Mouse (Mus musculus) 416B (cell line): ENCODE data around the gene Rgs7.

ENCODE experiments used
- DNase-seq: peaks from one replicate; pipeline ENCODE4 v3.0.0; 2011; ENCODE audit warnings: low read depth

Rgs7 gene

DNA sequence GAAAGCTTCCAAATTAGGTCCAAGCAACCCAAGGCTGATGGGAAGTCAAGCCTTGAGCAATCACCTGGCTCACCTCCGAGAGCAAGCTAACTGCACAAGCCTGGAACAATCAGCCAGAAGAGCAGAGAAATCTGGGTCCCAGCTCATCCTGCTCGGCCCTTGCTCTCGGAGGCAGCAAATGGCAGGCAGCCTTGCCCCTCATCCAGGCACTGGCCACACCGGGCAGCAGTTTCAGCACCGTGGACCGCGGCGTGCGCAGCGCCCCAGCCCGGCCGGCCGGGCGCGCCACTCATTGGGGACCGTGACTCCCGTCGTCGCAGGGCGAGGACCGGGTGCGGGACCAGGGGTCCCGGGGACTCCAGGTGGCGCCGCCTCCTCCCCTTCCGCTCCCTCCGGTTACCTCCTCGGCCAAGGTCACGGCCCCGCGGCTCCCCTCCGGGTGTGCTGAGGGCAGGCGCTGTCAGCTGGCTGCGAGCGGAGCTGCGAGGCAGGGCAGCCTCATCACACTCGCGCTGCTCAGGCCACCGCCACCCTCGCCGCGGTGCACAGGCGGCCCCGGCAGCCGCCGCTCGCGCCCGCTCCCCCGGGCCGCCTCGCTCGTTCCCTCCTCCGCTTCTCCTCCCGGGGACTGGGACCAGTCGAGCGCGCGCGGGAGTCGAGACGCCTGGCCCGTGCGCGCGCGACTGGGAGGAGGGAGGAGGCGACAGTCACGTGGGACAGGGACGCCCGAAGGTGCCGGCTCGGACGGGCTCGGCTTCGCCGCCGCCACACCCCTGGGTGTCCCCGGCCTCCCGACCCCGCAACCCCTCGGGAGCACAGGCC, at the start of gene Rgs7:
Gene Rgs7, minus strand, starts transcription at position 640 of the 822 bp plus-strand sequence.
- no peak for DNase-seq

DNA sequence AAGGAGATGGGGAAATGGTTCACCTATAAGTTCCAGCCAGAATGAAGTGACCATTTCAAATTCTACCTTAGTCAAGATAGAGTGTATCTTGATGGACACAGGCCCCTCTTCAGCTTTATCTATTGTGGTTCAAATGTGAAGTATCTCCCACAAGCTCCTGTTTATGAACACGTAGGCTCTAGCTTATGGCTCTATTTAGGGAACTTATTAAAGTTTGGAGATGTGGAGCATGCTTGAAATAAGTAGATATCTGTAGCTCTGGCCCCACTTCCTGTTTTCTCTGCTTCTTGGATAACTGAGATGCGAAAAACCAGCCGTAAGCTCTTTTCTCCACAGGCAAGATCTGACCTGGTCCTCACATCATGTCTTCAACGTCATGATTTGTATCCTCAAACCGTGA, 48.4 kb upstream of the Rgs7 start:
- DNase-seq: no peak

DNA sequence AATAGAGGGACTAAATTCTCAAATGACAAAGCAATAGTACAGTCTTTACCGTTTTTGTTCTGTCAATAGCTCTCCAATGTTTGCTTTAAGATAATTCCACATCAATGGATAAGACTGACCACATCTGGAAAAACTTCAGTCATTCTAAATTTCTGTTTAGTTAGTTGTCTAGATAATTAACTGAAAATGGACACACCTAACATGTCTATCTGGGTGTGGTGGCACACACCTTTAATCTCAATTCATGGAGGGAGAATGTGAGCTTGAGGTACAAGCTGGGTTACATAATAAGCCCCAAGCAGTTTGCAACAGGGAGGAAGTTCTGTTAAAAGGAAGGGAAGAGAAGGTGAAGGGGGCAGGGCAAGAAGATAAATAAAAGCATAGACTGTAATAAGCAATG, 45.0 kb upstream of the Rgs7 start:
- no peak for DNase-seq

DNA sequence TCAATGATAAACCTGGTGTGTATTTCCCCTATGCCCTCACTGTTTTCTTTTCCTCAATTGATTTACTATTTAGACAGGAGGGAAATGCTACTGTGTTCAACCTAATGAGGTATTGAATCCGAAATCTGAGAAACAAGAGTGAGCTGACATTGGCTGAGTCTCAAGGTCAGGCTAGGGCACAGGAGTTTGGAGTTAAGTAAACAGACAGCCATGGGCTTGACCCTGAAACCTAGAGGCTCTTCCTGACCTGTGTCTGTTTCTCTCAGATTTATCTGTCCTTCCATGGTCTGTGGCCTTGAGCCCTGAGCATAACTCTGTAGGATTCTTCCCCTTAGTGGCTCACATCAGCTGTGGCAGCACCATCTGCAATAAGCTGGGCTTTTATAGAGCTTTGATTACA, 37.6 kb upstream of the Rgs7 start:
- DNase-seq: no peak

DNA sequence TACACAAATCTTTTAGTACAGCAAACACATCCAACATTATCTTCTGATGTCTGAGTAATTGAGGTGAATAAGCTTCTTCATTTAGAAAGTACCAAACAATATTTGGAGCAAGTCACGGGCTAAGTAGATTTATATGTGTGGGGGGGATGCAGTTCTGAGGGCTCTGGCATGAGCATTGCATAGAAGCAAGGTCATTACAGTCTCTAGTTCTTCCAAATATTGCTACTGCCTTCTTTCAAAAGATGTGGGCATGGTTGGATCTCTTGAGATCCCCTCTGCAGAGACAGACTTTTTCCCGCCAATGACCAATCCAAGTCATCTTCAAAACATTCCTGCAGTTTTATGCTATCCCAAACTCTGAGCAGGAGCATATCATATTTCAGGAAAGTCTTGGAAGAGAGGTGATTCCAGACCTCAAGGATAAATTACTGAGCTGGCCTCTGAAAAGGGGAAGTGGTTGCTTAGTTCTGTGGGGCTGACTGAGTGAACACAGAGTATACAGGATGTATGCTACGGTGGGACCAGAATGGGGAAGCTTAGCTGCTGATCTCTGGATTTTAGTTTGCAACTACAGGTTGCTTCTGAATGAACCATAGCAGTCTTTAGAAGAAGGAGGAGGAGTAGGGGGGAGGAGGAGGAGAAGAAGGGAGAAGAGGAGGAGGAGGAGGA, 32.5 kb upstream of the Rgs7 start:
- peak; percentile 6 for DNase-seq

DNA sequence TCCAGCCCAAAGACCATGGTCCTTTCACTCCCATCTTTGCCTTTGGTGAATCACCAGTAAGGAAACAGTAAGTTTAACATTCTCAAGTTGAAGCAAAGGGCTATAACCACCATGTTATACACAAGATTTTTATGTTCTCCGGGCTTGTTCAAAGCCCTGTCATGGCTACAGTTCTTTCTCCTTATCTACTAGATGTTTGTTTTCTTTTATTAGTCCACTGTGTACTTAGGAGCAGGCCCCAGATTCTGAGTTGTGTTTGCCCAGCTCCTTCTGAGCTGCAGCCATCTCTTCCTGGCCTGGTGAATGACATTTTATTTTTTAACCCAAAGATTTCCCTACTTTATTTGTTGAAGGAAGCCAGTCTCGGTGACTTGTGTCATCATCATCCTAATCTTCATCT, 31.3 kb upstream of the Rgs7 start:
- DNase-seq: no peak

DNA sequence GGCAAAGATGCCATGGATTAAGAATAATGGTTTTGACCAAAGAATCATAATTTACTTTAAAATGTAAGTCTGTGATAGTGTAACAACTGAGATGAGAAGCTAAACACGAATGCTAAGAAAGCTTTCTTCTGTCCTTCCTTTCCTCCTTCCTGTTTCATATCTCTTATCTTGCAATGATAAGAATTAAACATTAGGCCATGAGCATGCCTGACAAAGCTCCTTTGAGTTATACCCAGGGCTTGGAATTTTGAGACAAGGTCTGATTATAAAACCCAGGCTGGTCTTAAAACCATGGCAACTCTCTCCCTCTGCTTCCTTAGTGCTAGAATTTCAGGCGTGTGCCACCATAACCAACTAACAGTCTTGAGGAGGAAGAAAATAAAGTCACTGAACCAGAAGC, 22.2 kb upstream of the Rgs7 start:
- no peak for DNase-seq

DNA sequence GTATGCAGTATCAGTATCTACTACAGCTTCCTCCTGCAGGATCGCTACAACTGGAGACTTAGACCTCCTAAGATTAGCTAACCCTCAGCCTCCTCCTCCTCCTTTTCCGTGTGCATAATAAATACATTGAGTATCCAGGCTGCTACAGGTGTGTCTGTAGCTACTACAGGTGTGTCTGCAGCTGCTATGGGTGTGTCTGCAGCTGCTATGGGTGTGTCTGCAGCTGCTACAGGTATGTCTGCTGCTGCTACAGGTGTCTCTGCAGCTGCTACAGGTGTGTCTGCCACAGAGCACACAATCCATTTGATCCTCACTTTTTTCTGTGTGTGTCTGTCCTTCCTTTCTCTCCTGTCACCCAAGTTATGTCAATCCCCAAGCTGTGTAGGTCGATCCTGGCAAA, 19.9 kb upstream of the Rgs7 start:
- DNase-seq: no peak

DNA sequence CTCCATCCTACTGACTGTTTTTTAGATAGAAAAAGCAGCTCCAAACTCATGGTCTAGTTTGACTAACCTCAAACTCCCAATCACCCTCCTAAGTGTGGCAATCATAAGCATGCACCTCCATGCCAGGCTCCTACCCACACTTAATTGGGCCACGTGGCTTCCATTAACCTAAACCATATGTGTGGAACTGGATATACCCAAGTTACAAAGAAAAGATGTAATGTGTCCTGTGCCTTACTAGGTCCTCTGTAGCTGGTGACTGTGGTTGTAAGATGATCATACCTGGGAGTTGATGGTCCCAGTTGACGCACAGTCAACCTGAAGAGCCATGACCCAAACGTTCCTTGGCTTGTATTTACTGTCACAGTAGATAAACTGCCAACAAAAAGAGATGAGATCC, 17.7 kb upstream of the Rgs7 start:
- no peak for DNase-seq

DNA sequence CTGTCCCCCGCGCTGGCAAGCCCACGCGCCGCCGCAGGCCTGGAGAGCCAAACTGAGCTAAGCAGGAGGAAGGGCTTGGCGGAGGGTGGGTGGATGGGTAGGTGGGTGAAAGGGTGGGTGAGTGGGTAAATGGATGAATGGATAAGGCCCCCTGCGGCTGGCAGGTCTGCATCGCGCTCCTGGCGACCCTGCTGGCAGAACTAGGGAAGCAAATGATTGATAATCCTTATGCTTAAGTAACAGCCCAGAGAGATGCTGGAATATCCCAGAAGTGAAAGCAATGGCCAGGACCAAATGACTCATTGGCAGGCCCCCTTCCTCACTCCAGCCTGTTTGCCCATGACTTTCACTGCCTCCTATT, 363 bp upstream of the Rgs7 start:
- DNase-seq: no peak

DNA sequence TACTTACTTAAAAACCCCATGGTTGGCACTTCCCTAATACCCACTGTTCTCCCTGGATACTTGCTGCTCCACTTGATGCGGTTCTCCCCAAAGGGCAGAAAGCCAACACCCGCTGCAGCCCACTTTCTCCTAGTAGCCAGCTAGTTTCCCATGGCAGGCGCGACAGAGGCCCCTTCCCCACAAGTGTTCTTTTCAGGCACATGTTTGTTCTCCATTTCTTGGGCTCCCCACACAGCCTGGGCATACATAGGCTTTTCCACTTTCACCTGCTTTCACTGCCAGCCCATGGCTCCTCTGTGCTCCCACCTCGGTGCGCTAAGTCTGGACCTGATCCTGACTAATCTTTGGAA, 814 bp downstream of the Rgs7 start:
- DNase-seq: no peak

DNA sequence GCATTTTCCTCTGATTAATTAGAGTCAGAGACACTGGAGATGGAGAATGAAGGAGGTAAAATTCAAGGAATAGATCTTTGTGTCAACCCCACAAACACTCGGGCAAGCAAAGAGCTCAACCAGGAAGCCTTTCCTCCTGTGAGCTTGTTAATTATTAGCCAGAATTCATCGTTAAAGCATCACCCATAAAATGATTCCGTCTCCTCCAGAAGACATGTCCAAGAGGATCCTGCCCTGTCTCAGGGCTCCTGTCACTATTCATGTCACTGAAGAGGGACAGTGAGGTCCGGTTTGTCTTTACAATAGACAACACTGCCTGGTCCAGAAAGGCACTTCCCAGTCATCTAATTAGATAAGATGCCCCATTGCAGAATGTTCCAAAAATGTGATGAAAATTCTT, 7.2 kb downstream of the Rgs7 start:
- DNase-seq: no peak

DNA sequence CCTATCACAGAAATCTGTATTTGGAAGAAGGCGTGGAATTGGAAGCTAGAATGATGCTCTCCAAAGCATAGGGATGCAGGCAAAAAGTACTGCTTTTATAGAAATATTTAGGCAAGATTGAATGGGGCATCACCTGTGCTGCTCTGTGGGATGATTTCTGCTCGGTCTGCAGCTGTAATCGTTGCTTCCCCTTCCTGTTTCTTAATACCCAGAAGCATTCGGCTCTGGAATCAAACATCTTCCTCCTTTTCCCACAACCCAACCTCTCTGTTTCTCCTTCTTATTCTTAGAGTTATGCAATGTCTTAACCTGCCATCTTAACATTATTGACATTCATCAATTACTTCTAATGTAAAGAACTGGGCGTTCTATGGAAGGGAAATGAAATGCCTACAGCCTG, 19.2 kb downstream of the Rgs7 start:
- no peak for DNase-seq

DNA sequence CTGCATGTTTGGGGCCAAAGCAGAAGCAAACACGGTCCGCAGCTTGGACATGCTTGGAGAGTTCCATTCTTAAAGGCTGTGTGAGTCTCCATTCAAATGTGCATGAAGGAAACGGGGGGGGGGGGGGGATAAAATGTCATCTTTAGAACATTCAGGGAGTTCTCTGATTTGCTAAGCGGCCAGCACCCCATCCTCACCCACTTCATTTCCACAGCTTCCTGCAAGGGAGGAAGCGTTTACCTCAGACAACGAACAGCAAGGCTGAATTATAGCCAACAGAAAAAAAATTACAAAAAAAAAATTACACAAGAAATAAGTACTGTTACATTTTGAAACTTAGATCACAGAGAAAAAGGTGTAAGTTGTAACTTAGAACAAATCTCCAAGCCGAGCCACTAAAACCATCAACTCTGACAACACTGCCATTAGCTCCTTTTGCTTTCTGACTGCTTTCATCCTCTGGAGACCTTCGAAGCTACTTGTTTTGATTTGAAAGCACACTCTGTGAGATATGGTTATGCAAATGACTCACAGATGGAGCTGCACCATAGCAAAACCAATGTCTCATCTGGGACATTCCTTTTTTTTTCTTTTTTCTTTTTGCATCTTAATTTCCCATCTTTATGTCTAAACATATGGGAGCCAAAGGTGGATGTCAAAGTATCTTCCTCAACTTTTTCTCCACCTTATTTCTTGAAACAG, 23.1 kb downstream of the Rgs7 start:
- peak; percentile 1 for DNase-seq

DNA sequence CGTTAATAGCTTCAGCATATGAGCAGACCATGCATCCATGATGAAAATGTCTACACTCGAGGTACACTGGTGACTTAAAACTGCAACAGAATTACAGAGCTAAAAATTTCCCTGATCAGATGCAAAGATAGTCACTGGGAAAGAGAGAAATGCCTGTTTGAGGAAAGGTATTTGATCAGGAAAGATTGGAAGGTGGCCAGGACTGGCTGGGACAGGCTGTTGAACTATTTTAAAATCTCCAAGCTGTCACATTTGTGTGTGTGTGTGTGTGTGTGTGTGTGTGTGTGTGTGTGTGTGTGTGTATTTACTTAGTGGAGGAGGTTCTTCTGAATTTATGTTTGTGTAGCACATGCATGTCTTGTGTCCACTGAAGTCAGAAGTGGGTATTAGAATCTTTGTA, 27.7 kb downstream of the Rgs7 start:
- no peak for DNase-seq

DNA sequence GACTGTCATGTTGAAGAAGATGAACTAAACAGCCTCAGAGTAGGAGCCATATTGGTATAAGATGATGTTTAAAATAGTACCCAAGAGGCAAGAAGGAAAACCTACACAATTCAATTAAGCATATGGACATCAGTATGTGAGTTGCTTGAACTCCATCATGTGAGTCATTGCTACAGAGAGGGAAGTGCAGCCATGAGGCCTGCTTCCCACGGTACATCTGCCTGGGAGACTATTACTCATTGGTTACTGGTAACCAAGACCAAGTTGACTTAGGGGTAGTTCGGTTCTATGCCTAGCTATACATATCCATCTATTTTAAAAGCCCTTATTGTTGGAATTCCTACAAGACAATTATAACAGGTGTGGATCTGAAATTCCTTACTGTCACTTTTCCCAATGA, 29.9 kb downstream of the Rgs7 start:
- no peak for DNase-seq

DNA sequence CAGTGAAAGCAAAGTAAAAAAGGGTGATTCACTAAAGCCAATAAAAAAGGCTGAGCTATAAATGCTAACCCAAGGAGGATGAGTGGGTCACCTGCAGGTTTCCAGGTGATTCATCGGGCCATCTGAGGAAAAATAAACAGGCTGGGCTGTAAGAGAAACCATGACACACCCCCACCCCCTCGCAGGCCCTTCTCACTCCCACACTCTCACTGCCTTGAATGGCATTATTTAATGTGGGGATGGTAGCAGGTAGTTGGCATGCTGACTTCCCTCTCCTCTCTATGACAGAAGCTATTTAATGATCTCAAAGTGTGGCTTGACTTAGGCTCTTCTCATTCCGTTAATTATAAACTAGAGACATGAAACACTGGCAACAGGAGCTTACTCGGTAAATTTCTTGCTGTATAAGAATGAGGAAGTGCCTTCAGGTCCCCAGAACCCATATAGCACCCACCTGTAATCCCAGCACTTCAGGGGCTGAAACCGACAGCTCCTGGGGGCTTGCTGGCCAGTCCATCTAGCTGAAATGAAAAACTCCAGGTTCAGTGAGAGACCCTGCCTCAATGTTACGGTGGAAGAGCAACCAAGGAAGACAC, 38.2 kb downstream of the Rgs7 start:
- no peak for DNase-seq

DNA sequence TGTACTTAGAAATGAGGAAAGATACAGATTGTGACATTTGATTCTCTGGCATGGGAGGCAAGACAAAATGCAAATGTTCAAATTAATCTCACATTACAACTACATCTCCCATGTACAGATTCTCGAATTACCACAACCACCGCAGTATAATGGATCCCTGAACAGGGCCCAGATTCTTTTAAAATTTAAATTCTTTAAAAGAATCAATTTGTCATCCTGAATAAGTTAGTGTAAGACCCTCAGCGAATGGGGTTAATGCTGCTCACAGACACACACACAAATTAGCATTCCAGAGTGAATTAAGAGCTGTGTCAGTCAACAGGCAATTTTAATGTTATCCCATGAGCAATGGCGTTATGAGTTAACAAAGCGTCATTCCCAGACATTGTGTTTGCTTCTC, 44.3 kb downstream of the Rgs7 start:
- DNase-seq: no peak

DNA sequence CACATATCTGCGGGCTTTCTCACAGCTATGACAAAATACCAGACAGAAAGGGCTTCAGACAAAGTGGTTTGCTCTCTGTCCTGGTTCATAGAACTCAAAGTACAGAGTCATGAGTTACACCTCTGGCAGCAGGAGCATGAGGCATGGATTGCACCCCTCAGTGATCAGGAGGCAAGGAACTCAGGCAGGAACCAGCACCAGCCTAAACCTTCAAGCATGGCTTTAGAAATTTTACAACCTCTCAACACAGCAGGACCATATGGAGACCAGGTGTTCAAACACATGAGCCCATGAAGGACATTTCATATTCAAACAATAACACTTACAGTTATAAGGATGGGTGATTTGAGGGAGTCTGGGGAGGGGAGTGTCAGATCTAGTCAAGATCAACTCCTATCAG, 49.4 kb downstream of the Rgs7 start:
- DNase-seq: no peak

DNA sequence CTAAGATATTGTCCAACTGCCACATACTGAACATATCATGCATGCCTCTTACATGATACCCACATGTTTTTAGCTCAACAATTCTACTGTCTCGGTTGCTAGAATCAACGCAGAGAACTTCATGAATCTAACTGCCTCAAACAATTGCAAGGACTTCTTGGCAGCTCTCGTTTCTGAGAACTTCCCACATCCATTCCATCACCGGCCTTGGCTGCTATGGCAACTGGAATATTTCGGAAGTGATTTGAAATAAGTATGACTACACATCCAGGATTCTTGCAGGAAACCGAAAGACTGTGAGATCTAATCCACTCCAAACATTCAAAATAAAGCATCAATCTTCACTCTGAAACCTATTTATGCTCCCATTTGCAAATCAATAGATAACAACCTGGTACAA, 50.3 kb downstream of the Rgs7 start:
- no peak for DNase-seq

DNA sequence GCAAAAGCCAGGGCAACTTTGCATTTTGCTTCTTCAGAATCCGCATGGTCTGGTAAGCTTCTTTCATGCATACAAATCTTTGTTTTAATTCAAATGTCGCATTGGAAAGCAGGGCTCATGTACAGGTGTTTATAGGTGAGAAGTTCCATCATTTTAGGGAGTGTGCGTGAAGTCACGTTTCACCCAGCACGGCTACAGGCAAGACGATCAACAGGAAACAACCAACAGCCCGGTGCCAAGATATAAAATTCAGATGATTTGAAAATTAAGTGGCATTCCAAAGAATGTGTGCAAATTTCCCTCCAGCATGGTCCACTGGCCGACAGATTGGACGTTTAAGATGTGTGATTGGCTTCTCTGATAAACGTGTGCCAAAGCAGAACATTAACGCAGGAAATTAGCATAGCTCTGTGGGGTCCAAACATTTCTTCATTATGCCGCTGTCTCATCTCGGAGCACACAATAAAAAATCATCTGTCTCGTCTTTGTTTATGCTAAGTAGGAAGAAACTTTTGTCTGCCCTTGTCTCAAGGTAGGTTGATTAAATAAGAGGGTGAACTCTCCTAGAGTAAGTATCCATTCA, 58.6 kb downstream of the Rgs7 start:
- no peak for DNase-seq

DNA sequence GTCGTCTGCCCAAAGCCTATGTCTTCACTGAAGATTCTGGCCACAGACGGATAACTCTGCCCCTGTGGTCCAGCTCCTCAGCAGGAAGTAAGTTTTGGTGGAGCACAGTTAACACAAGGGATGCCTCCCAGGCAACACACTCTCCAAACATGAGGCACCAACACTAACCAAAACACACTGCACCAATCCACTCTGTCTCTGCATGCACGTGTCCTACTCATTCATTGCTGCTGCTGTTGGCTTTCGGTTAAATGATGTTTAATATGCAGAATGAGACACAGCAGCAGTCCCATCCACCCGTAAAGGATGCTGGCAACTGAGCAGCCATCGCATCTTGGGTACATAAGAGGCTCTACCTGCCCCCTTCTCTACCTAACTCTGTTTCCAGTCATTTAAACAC, 59.2 kb downstream of the Rgs7 start:
- no peak for DNase-seq
